Mouse (Mus musculus): ENCODE measurements at regions not wholly inside any gene's neighbourhood (a gene's known extent, or its start where the extent isn't known, plus 50 kb on each side); places are given as distances from the start of the nearest gene placed in this dataset.

DNA sequence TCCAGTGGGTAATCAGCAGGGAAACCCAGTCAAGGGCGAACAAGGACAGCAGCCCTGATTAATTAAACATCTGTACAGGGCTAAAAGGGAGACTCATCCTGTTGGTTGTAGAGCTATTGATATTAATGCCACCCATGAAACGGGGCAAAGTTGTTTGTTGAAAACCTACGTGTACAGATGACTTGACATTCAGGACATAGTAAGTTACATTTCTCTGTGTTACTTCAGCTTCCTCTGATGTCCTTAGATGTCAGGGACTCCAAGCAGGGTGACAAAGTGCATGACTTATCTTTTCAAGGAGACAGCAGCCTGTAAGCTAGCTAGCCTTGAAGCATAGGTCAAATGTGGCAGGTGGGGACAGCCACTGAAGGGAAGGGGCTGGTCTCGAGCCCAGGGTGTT is 390.5 kb downstream of the Ccdc171 start:
- H3K9ac ChIP-seq: no peak overlapping the region
- H3K27ac ChIP-seq: no peak overlapping the region
- H3K9me3 ChIP-seq (replicated peaks): no peaks in the 10 kb centered on the region
- no peaks in the 10 kb centered on the region for H3K27me3 ChIP-seq
- 58% methylated on average over 4 of the region's 4 CpGs for WGBS
- H3K36me3 ChIP-seq (ENCODE audit: poor library complexity, severe bottlenecking): no peaks in the 10 kb centered on the region
- H3K4me1 ChIP-seq: no peaks in the 10 kb centered on the region
- H3K4me3 ChIP-seq: no peak overlapping the region
- ATAC-seq: no peak
- H3K4me2 ChIP-seq: no peak overlapping the region

DNA sequence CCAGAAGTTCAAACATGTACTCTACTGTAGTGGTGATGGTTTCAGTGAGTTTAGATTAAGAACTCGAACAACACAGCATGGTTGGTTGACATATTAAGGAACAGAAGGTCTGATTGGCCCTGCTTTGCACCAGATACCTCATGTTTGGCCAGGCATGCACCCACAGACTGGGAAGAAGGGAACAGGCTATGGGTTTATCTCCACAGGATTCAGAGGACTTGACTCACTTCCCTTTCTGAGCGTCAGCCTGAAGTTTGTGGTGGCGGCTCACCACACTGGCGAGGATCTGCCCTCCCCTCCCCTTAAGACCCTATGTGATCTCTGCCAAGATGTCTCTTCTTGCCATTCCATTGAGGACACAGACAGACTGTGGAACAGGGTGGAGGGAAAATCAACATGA is 391.7 kb downstream of the Ccdc171 start:
- Histone ChIP-seq H3K4me3 (no peak overlapping the region), H3K9me3 (replicated peaks) (no peaks in the 10 kb centered on the region), H3K36me3 (ENCODE audit: poor library complexity, severe bottlenecking) (no peaks in the 10 kb centered on the region), H3K27ac (no peak overlapping the region), H3K9ac (no peak overlapping the region), H3K4me1 (no peaks in the 10 kb centered on the region), H3K27me3 (no peaks in the 10 kb centered on the region), H3K4me2 (no peak overlapping the region)
- ATAC-seq: no peak
- 93% methylated on average over 4 of the region's 4 CpGs for WGBS

DNA sequence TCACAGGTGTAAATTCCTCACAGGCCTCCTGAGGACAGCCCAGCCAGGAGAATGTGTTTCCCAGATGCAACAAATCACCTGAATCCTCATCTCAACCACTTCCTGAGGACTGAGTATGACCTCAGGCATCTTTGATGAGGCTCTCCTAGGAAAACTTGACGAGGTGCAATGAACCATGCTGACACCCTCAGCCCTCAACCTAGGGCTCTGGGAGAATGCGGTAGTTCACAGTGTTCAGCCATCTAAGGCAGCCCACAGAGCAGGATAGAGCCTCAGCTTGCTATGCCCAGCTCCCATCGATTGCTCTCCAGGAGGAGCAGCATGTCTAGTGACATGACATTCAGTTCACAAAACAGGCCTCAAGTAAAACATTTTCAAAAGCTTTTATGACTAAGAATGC is 392.7 kb downstream of the Ccdc171 start:
- Histone ChIP-seq H3K36me3 (ENCODE audit: poor library complexity, severe bottlenecking) (no peaks in the 10 kb centered on the region), H3K4me1 (no peaks in the 10 kb centered on the region), H3K9me3 (replicated peaks) (no peaks in the 10 kb centered on the region), H3K27me3 (no peaks in the 10 kb centered on the region), H3K9ac (no peak overlapping the region), H3K4me3 (no peak overlapping the region), H3K27ac (no peak overlapping the region), H3K4me2 (no peak overlapping the region)
- ATAC-seq: no peak
- 87% methylated on average over 3 of the region's 3 CpGs for WGBS

DNA sequence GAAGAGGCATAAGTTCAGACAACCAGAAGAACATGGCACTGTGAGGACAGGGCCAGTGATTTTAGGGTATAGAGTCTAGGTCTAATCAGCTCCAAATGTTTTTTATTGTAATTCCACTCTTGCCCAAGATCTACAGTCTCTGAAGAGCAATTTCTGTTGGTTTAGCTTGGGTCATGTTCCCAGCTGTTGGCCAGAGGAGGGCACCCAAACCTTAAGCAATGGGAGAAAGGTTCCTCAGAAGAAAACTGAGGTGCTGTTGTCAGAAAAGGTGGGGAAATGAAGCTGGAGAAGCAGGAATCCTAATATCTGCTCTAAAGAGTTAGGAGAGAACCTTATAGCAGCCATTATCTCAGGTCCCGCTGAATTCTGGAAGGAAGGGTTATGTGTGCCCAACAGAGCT is 393.7 kb downstream of the Ccdc171 start:
- WGBS: 92% methylated on average over 1 of the region's 1 CpGs

DNA sequence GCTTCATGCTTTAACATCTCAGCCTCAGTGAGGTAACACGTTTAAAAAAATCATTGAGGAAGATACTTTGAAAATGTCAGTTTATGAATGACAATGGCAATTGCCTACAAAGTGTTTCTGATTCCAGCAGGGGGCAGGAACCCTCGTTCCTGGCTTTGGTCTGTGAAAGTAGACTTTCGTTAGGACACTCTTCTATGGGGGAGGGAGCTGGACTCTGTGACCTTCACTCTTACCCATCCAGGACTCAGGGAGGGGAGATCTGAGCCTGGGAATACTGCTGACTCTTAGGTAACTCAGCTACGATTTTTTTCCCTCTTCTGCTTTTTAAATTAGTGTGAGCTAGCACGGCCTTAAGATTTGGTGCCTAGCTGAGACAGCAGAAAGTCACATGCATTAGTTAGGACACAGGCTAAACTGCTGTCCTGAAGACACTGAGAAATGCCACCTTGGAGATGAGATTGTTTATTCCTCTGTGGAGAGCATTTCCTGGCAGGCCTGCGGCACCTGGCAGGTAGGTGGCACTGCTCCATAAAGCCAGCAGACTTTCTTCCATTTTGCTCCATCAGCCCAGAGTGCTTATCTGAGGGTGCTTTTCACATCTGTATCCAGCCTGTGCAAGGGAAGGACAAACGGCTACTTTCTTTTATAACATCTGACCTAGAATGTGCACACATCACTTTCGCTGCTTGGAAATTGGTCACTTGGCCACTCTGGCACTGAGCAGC is 399.9 kb downstream of the Ccdc171 start:
- no peak for ATAC-seq
- H3K4me1 ChIP-seq: no peaks in the 10 kb centered on the region
- WGBS: 69% methylated on average over 8 of the region's 8 CpGs
- H3K9ac ChIP-seq: no peak overlapping the region
- no peak overlapping the region for H3K27ac ChIP-seq
- no peak overlapping the region for H3K4me2 ChIP-seq
- no peaks in the 10 kb centered on the region for H3K36me3 ChIP-seq (ENCODE audit: poor library complexity, severe bottlenecking)
- no peaks in the 10 kb centered on the region for H3K27me3 ChIP-seq
- no peak overlapping the region for H3K4me3 ChIP-seq
- no peaks in the 10 kb centered on the region for H3K9me3 ChIP-seq (replicated peaks)

More for the DNA sequence above, 393.7 kb downstream of the Ccdc171 start:
- Histone ChIP-seq H3K4me1 (no peaks in the 10 kb centered on the region), H3K9me3 (replicated peaks) (no peaks in the 10 kb centered on the region), H3K9ac (no peak overlapping the region), H3K4me2 (no peak overlapping the region), H3K4me3 (no peak overlapping the region), H3K36me3 (ENCODE audit: poor library complexity, severe bottlenecking) (no peaks in the 10 kb centered on the region), H3K27ac (no peak overlapping the region), H3K27me3 (no peaks in the 10 kb centered on the region)
- ATAC-seq: no peak

DNA sequence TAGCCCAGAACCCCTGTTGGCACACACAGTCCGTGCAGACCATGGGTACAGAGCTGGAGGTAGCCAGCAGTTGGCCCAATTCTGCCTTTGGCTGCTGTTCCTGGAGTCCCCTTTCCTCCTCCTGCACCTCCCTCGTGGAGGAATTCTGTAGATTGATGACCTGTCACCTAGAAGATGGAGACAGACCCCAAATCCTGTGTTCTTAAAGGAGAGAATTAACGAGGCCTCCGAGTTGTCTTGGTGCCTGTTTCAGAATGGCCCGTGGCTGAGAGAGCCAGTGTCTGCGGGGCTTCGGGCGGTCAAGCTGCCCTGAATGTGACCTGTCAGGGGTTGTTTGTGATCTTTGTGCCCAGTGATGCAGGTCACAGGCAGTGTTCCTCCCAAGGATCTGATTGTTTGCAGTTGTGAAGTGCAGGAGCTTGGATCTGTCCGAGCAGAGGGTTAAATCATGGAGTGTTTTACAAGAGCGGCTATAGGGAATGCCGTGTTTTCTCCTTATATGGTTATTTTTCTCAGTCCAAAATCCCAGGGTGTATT is 400.9 kb downstream of the Ccdc171 start:
- no peak overlapping the region for H3K27ac ChIP-seq
- H3K4me2 ChIP-seq: no peak overlapping the region
- no peaks in the 10 kb centered on the region for H3K4me1 ChIP-seq
- no peak overlapping the region for H3K9ac ChIP-seq
- no peak overlapping the region for H3K4me3 ChIP-seq
- H3K27me3 ChIP-seq: no peaks in the 10 kb centered on the region
- 42% methylated on average over 11 of the region's 11 CpGs for WGBS
- H3K9me3 ChIP-seq (replicated peaks): no peaks in the 10 kb centered on the region
- H3K36me3 ChIP-seq (ENCODE audit: poor library complexity, severe bottlenecking): no peaks in the 10 kb centered on the region
- ATAC-seq: no peak

DNA sequence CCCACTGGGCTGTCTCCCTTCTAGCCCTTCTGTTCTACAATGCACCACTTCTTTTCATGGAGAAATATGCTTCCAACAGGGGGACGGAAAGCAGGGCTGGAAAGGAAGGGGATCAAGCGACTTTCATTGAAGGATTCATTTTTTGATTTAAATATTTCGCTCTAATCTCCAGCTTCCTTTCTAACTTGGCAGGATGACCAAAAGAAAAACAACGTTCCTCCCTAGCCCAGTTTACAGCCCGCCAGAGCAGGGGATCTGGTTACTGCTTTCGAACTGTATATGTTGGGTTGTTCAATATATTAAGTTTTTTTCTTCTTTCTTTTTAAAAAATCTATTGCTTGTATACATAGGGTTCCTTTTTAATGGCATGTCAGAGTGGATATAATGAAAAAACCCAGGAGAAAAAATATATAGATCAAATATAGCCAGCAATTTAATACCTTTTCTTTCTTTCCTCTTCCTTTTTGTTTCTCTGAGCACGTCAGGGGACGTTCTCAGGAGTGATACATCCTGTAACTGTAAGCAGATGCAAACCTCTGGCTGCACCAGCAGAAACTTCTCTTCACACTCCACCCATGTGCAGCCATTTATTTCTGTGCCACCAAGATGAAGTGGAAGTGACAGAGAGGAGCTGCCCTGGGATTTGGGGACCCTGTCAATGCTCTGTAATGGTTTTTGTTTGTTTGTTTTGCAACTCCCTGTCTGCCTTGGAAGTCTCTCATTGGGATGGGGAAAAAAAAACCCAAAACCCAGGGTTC is 406.7 kb downstream of the Ccdc171 start:
- WGBS: 89% methylated on average over 8 of the region's 8 CpGs
- Histone ChIP-seq H3K4me2 (no peak overlapping the region), H3K4me1 (no peaks in the 10 kb centered on the region), H3K9me3 (replicated peaks) (no peaks in the 10 kb centered on the region), H3K9ac (no peak overlapping the region), H3K4me3 (no peak overlapping the region), H3K36me3 (ENCODE audit: poor library complexity, severe bottlenecking) (no peaks in the 10 kb centered on the region), H3K27me3 (no peaks in the 10 kb centered on the region), H3K27ac (no peak overlapping the region)
- no peak for ATAC-seq

DNA sequence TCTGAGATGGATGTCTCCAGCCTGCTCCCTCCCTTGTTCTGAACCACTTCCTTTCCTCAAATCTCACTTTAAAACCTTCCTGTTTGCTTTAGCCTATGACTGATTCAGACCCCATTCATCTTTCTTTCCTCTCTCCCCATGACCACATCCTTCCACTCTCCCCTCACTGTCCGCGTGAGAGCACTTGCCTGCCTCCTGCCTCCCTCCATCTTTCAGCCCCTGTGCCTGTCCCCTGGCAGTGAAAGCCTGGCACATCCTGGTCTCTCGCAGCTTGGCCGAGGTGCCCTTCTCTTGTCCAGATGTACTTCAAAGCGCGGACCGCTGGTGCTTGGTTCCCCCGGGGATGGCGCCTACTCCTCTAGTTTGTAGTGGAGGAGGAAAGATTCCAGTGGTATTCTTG is 416.3 kb downstream of the Ccdc171 start:
- no peaks in the 10 kb centered on the region for H3K9me3 ChIP-seq (replicated peaks)
- no peak overlapping the region for H3K4me3 ChIP-seq
- H3K27ac ChIP-seq: no peak overlapping the region
- WGBS: 92% methylated on average over 9 of the region's 9 CpGs
- no peak for ATAC-seq
- no peaks in the 10 kb centered on the region for H3K4me1 ChIP-seq
- H3K27me3 ChIP-seq: no peaks in the 10 kb centered on the region
- no peaks in the 10 kb centered on the region for H3K36me3 ChIP-seq (ENCODE audit: poor library complexity, severe bottlenecking)
- H3K4me2 ChIP-seq: no peak overlapping the region
- no peak overlapping the region for H3K9ac ChIP-seq

DNA sequence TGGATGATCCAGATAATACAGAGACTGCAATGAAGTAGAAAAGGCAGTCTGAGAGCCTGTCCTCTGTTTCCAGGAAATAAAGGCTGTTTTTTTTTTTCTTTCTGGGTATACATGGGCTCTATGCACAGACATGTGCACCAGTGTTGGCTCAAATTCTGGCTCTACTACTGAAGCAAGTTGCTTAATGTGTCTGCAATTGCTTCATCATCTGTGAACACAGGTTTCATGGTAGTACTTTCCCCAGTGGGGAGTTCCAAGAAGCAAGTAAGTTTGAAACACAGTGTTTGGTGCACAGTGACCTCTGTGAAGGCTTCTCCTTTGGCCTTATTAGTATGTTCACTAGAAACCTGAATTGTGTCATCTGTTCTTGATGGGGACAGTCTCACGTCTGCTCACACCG is 424.3 kb downstream of the Ccdc171 start:
- Histone ChIP-seq H3K36me3 (ENCODE audit: poor library complexity, severe bottlenecking) (no peaks in the 10 kb centered on the region), H3K9ac (no peak overlapping the region), H3K9me3 (replicated peaks) (no peaks in the 10 kb centered on the region), H3K4me2 (no peak overlapping the region), H3K4me3 (no peak overlapping the region), H3K27me3 (no peaks in the 10 kb centered on the region), H3K27ac (no peak overlapping the region), H3K4me1 (no peaks in the 10 kb centered on the region)
- 90% methylated on average over 2 of the region's 2 CpGs for WGBS
- no peak for ATAC-seq

DNA sequence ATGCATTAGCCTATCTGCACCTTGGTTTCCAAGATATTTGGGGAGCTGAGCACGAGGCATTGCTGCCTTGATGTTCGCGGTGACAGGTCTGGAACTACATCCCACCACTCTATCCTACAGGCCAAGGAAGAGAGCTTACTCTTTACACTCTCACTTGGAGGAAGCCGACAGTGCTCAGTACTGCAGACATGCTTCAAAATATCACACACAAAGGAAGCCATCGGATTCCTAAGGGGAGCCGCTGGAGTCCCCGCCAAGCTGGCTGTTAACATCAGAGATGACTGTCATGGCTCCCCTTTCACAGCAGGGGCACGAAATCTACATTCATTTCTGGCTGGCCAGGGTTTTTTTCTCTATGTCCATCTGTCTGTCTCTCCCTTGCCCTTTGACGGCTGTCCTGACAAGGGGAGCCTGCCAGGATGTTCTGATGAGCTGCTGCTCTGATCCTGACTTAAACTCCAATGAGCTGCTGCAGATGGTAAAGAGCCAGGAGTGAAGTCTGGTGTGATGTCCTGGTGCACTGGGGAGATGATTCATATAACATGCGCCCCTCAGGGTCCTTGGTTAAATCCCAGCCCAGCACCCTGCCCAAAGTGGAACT is 425.6 kb downstream of the Ccdc171 start:
- Histone ChIP-seq H3K27me3 (no peaks in the 10 kb centered on the region), H3K4me2 (no peak overlapping the region), H3K27ac (no peak overlapping the region), H3K4me1 (no peaks in the 10 kb centered on the region), H3K9ac (no peak overlapping the region), H3K4me3 (no peak overlapping the region), H3K36me3 (ENCODE audit: poor library complexity, severe bottlenecking) (no peaks in the 10 kb centered on the region), H3K9me3 (replicated peaks) (no peaks in the 10 kb centered on the region)
- no peak for ATAC-seq
- 86% methylated on average over 10 of the region's 10 CpGs for WGBS

DNA sequence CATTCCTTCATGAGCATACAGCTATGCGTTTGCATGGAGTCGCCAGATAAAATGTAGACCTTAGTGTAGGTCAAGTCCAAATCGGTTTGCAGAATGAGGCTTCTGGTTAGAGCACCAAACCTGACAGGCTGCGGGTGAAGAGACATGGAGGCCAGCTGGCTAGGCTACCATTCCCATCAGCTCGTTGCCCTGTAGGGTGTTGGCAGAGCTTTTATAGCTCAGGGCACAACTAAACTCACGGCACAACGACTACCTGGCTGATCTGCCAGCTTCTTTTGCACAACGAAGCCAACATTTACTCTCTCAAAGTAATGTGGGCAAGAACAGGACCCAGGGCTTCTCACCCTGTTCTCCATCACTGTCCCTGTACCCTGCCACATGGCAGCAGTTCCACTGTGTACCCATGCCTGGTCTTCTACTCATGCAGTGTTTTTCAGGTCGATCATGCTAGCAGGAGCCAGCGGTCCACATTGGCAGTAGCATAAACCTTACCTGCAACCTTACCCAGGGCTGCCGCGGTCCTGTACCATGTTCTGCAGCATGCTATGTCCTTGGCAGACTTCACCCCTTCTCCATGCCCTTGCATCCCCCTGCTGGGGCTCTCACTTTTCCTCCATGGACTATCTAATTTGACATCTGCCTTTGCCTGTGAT is 431.0 kb downstream of the Ccdc171 start:
- no peak for ATAC-seq
- Histone ChIP-seq H3K36me3 (ENCODE audit: poor library complexity, severe bottlenecking) (no peaks in the 10 kb centered on the region), H3K9me3 (replicated peaks) (no peaks in the 10 kb centered on the region), H3K4me2 (no peak overlapping the region), H3K27ac (no peak overlapping the region), H3K27me3 (no peaks in the 10 kb centered on the region), H3K4me3 (no peak overlapping the region), H3K4me1 (no peaks in the 10 kb centered on the region), H3K9ac (no peak overlapping the region)
- WGBS: 91% methylated on average over 12 of the region's 12 CpGs

DNA sequence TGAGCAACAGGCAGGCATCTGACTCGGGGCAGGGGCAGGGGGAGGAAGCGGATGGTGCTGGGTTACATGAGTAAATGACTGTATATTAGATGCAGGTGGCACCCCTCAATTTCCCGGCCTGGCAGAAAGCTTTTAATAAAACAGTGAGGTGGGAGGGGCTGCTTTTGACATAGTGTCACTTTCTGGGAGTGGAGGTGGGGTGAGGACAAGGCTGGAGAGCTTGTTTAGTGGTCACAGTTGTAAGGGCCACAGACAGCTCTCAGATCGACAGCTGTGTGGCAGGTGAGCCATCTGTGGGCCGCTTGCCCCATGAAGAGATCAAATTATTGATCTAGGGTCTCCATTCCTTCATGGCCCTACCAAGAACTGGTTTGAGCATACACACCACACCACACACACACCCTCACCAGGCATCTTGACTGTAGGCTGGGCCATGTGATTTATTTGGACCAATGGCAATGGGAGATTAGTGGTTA is 431.9 kb downstream of the Ccdc171 start:
- Histone ChIP-seq H3K27ac (no peak overlapping the region), H3K4me3 (no peak overlapping the region), H3K9me3 (replicated peaks) (no peaks in the 10 kb centered on the region), H3K4me1 (no peaks in the 10 kb centered on the region), H3K36me3 (ENCODE audit: poor library complexity, severe bottlenecking) (no peaks in the 10 kb centered on the region), H3K9ac (no peak overlapping the region), H3K4me2 (no peak overlapping the region), H3K27me3 (no peaks in the 10 kb centered on the region)
- no peak for ATAC-seq
- 71% methylated on average over 5 of the region's 5 CpGs for WGBS

Data from forebrain, embryonic 13.5 days (tissue).